Mouse (Mus musculus) MEL (cell line): ENCODE measurements at regions not wholly inside any gene's neighbourhood (a gene's known extent, or its start where the extent isn't known, plus 50 kb on each side); places are given as distances from the start of the nearest gene placed in this dataset.

Source experiments
- DNase-seq: peaks from one replicate; pipeline ENCODE4 v3.0.0; 2011; ENCODE audit warnings: low read depth, low spot score
- H3K27ac ChIP-seq: 2 replicates; pipeline ENCODE4 v1.5.1; 2012; ENCODE audit warnings: low read depth, mild to moderate bottlenecking, control low read depth, low read length, moderate library complexity; ENCODE audit not compliant: control insufficient read depth
- H3K27me3 ChIP-seq, 2 experiments: fragments of 150-350 bp in 1 of 2; sonication (generic) in 1 of 2; 2 replicates each; pipeline ENCODE4 v1.6.1; 2012; ENCODE audit warnings: low read length in 2 of 2, mild to moderate bottlenecking in 2 of 2, improper control_type of control experiment in 1 of 2, moderate library complexity in 1 of 2; ENCODE audit not compliant: insufficient read depth in 2 of 2, control insufficient read depth in 1 of 2
- H3K36me3 ChIP-seq, 2 experiments: 2 replicates each; pipeline ENCODE4 v1.6.1; 2012 to 2014; ENCODE audit warnings: low read length in 2 of 2, improper control_type of control experiment in 1 of 2, inconsistent platforms in 1 of 2, mild to moderate bottlenecking in 1 of 2; ENCODE audit not compliant: insufficient read depth in 2 of 2, control insufficient read depth in 1 of 2
- H3K4me1 ChIP-seq, 2 experiments: fragments of 150-350 bp in 1 of 2; sonication (generic) in 1 of 2; 2 replicates each; pipeline ENCODE4 v1.6.1; 2012; ENCODE audit warnings: low read length in 2 of 2, improper control_type of control experiment in 1 of 2, mild to moderate bottlenecking in 1 of 2; ENCODE audit not compliant: insufficient read depth in 2 of 2, control insufficient read depth in 1 of 2
- H3K4me3 ChIP-seq, 2 experiments: fragments of 150-350 bp in 1 of 2; sonication (generic) in 1 of 2; 2 replicates each; pipeline ENCODE4 v1.5.1; 2012; ENCODE audit warnings: low read depth in 2 of 2, low read length in 2 of 2, mild to moderate bottlenecking in 2 of 2, moderate library complexity in 2 of 2, control low read depth in 1 of 2, improper control_type of control experiment in 1 of 2; ENCODE audit not compliant: control insufficient read depth in 1 of 2, insufficient read depth in 1 of 2
- H3K79me2 ChIP-seq: 2 replicates; pipeline ENCODE4 v1.6.1; 2012; ENCODE audit warnings: mild to moderate bottlenecking, low read length, moderate library complexity; ENCODE audit not compliant: control insufficient read depth, poor library complexity, insufficient read depth
- H3K9ac ChIP-seq: 2 replicates; pipeline ENCODE4 v1.6.1; 2012; ENCODE audit warnings: low read depth, mild to moderate bottlenecking, control low read depth, low read length, moderate library complexity; ENCODE audit not compliant: control insufficient read depth, poor library complexity, severe bottlenecking
- H3K9me3 ChIP-seq: fragments of 150-350 bp; sonication (generic); replicated peaks from 2 replicates; pipeline ENCODE4 v1.6.1; 2012; ENCODE audit warnings: mild to moderate bottlenecking, low read length, improper control_type of control experiment, moderate library complexity; ENCODE audit not compliant: insufficient read depth
- CHD1 ChIP-seq: IDR thresholded peaks from 2 replicates; pipeline ENCODE4 v1.6.1; 2012; ENCODE audit warnings: low read depth, mild to moderate bottlenecking, inconsistent platforms, low read length, improper control_type of control experiment
- CTCF ChIP-seq, 3 experiments: IDR thresholded peaks in 2 of 3; conservative IDR thresholded peaks in 1 of 3; 2 replicates each; pipeline ENCODE4 v1.5.1; 2011 to 2012; ENCODE audit warnings: low read length in 3 of 3, low read depth in 2 of 3, mild to moderate bottlenecking in 2 of 3, improper control_type of control experiment in 1 of 3, inconsistent platforms in 1 of 3, mixed read lengths in 1 of 3, moderate library complexity in 1 of 3; ENCODE audit not compliant: control insufficient read depth in 1 of 3, insufficient read depth in 1 of 3, poor library complexity in 1 of 3, severe bottlenecking in 1 of 3
- E2F4 ChIP-seq: IDR thresholded peaks from 2 replicates; pipeline ENCODE4 v1.6.1; 2011; ENCODE audit warnings: low read depth, low read length, improper control_type of control experiment, borderline replicate concordance
- ETS1 ChIP-seq: IDR thresholded peaks from 2 replicates; pipeline ENCODE4 v1.6.1; 2012; ENCODE audit warnings: low read depth, mild to moderate bottlenecking, inconsistent platforms, low read length, improper control_type of control experiment, moderate library complexity
- MAFK ChIP-seq: IDR thresholded peaks from 2 replicates; pipeline ENCODE4 v1.6.1; 2011; ENCODE audit warnings: low read depth, mild to moderate bottlenecking, low read length, improper control_type of control experiment, borderline replicate concordance
- MAX ChIP-seq: IDR thresholded peaks from 2 replicates; pipeline ENCODE4 v1.6.1; 2011; ENCODE audit warnings: low read length, improper control_type of control experiment
- MYC ChIP-seq: IDR thresholded peaks from 2 replicates; pipeline ENCODE4 v1.6.1; 2011; ENCODE audit warnings: low read depth, mild to moderate bottlenecking, low read length, improper control_type of control experiment, moderate library complexity
- POLR2A ChIP-seq, 2 experiments: IDR thresholded peaks; 2 replicates each; pipeline ENCODE4 v1.6.1; 2011 to 2012; ENCODE audit warnings: low read length in 2 of 2, mild to moderate bottlenecking in 2 of 2, control low read depth in 1 of 2, improper control_type of control experiment in 1 of 2, low read depth in 1 of 2, moderate library complexity in 1 of 2; ENCODE audit not compliant: control insufficient read depth in 1 of 2, insufficient read depth in 1 of 2, poor library complexity in 1 of 2
- RAD21 ChIP-seq: IDR thresholded peaks from 2 replicates; pipeline ENCODE4 v1.6.1; 2011; ENCODE audit warnings: mild to moderate bottlenecking, low read depth, low read length, improper control_type of control experiment
- SIN3A ChIP-seq: IDR thresholded peaks from 2 replicates; pipeline ENCODE4 v1.6.1; 2012; ENCODE audit warnings: low read length, improper control_type of control experiment, inconsistent platforms
- SMC3 ChIP-seq: IDR thresholded peaks from 2 replicates; pipeline ENCODE4 v1.6.1; 2011; ENCODE audit warnings: low read depth, low read length, improper control_type of control experiment
- TBP ChIP-seq: IDR thresholded peaks from 2 replicates; pipeline ENCODE4 v1.8.0; 2011; ENCODE audit warnings: low read depth, low read length, improper control_type of control experiment
- UBTF ChIP-seq: IDR thresholded peaks from 2 replicates; pipeline ENCODE4 v1.6.1; 2012; ENCODE audit warnings: low read depth, mild to moderate bottlenecking, inconsistent platforms, low read length, improper control_type of control experiment, moderate library complexity, borderline replicate concordance; ENCODE audit not compliant: insufficient read depth
- USF1 ChIP-seq: IDR thresholded peaks from 2 replicates; pipeline ENCODE4 v1.6.1; 2014; ENCODE audit warnings: low read depth, mild to moderate bottlenecking, inconsistent platforms, low read length, improper control_type of control experiment, moderate library complexity
- USF2 ChIP-seq, 2 experiments: IDR thresholded peaks; 2 replicates each; pipeline ENCODE4 v1.6.1; 2011 to 2012; ENCODE audit warnings: improper control_type of control experiment in 2 of 2, low read length in 2 of 2, borderline replicate concordance in 1 of 2, inconsistent platforms in 1 of 2, low read depth in 1 of 2, mild to moderate bottlenecking in 1 of 2; ENCODE audit not compliant: insufficient read depth in 1 of 2
- ZC3H11A ChIP-seq: IDR thresholded peaks from 2 replicates; pipeline ENCODE4 v1.6.1; 2012; ENCODE audit warnings: low read depth, mild to moderate bottlenecking, inconsistent platforms, low read length, improper control_type of control experiment

DNA sequence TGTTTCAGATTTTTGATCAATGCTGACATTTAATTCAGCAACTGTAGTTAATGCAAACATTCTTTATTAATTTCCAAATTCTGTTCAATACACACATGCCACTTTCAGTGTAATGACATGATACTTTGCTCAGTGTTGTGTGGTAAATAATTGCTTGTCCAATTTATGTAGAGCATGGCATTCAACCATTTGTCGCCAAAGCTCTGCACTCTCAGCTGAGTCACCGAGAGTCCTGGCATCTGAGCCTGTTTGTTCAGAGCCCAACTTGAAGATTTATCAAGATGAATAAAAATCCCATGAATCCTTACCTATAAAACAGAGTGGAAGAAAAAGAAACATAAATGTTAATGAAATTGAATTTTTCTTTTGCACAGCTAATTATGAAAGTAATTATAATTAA, 55.3 kb upstream of the Spag16 start:
- no peaks in the 10 kb centered on the region for H3K79me2 ChIP-seq
- H3K9me3 ChIP-seq, result no peaks in the 10 kb centered on the region
- H3K4me3 ChIP-seq, result no peak overlapping the region
- H3K27ac ChIP-seq, result no peak overlapping the region
- DNase-seq, result no peak
- TF ChIP-seq TBP (no peak), CHD1 (no peak), POLR2A (IDR thresholded peaks at IDR 0.05; ENCODE audit: control insufficient read depth in 1 of 2, insufficient read depth in 1 of 2, low read depth in 1 of 2, low read length in 2 of 2, poor library complexity in 1 of 2) (no peak), ETS1 (no peak), USF2 (IDR thresholded peaks at IDR 0.05; ENCODE audit: borderline replicate concordance in 1 of 2, insufficient read depth in 1 of 2, low read depth in 1 of 2, low read length in 2 of 2) (no peak), MAFK (no peak), SIN3A (no peak), USF1 (no peak)
- H3K4me1 ChIP-seq, result no peaks in the 10 kb centered on the region
- H3K9ac ChIP-seq, result no peak overlapping the region
- H3K27me3 ChIP-seq, result no peaks in the 10 kb centered on the region
- no peaks in the 10 kb centered on the region for H3K36me3 ChIP-seq

GRCm38 (mm10) chr1:69775589-69775988, 51.2 kb upstream of the Spag16 start:
- no peaks in the 10 kb centered on the region for H3K36me3 ChIP-seq
- H3K79me2 ChIP-seq, result no peaks in the 10 kb centered on the region
- peak; percentile 74 for DNase-seq
- H3K4me3 ChIP-seq, result no peak overlapping the region
- H3K9me3 ChIP-seq, result no peaks in the 10 kb centered on the region
- H3K27ac ChIP-seq, result no peak overlapping the region
- no peak overlapping the region for H3K9ac ChIP-seq
- no peaks in the 10 kb centered on the region for H3K4me1 ChIP-seq
- TF ChIP-seq RAD21 (peak; percentile 83), E2F4 (no peak), MAX (peak; percentile 77), CTCF (IDR thresholded peaks at IDR 0.05 in 2 of 3, conservative IDR thresholded peaks at IDR 0.05 in 1 of 3; ENCODE audit: control insufficient read depth in 1 of 3, insufficient read depth in 1 of 3, low read depth in 2 of 3, low read length in 3 of 3, poor library complexity in 1 of 3, severe bottlenecking in 1 of 3) (peak; percentile 59 to 85 (median 81)), ZC3H11A (peak; percentile 94), UBTF (no peak), ETS1 (no peak), SMC3 (peak; percentile 91), MYC (peak; percentile 78), USF2 (IDR thresholded peaks at IDR 0.05; ENCODE audit: borderline replicate concordance in 1 of 2, insufficient read depth in 1 of 2, low read depth in 1 of 2, low read length in 2 of 2) (0 out of 4 replicates have a peak, but pooled peaks of 1 of the 2 experiments have one; percentile 37), USF1 (peak; percentile 90)
- no peaks in the 10 kb centered on the region for H3K27me3 ChIP-seq
